ENCODE assay signal across 12 mouse cellular contexts in the genomic region with DNA sequence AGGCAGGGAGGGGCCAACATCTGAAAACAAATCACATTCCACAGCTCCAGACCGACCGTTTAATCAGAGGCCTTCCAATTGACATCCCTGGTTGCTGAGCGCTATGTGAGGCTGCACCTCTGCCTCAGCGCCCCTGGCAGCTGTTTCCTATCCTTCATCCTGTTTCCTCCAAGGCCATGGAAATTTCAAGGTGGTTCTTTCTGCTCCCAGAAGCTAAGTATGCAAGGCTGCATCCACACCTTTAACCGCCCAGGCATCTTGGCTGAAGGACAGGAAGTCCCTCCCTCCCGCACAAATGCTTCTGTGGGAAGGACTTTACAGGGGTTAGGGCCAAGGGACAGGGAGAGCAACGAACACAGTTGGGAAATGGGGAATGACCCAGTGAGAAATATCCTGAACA. TPM values are rescaled to one million over a fixed set of nuclear protein-coding genes. Genes with fewer than 3 reads are reported as not detected.
DNase-seq lines count a peak whose midpoint lies in the region; ATAC-seq and TF ChIP-seq lines count a peak whose summit lies in the region.
"Had no signal": no experiment of that assay in that cellular context is flagged by ENCODE, and none has a peak within 500 bp of the region (broad histone marks: within the 10 kb centered on the region; RNA-seq: fewer than 3 reads in every experiment).

No protein-coding gene starts in this region.

- TF ChIP-seq CTCF in hindbrain, postnatal 0 days (IDR thresholded peaks at IDR 0.05; ENCODE audit: low read depth), result no peak

- H3K9ac ChIP-seq in heart, embryonic 15.5 days, result no peak overlapping the region
- H3K9ac ChIP-seq in hindbrain, postnatal 0 days (replicated peaks; ENCODE audit: low read length), result no peak overlapping the region
- H3K9ac ChIP-seq in forebrain, embryonic 15.5 days (replicated peaks), result no peak overlapping the region
- H3K9ac ChIP-seq: hindbrain, embryonic 14.5 days; limb, embryonic 12.5 days had no signal

- intact Hi-C loops in heart, postnatal 36 days (cut with DNase I), result loop anchor here (2.0 kb wide), 1 partner anchor 23 kb away; no protein-coding TSS in a partner anchor

- no peak overlapping the region for H3K4me2 ChIP-seq in heart, embryonic 15.5 days
- H3K4me2 ChIP-seq in hindbrain, postnatal 0 days (ENCODE audit: low read depth, low read length), result no peak overlapping the region
- H3K4me2 ChIP-seq in forebrain, embryonic 15.5 days (replicated peaks), result no peak overlapping the region
- H3K4me2 ChIP-seq: hindbrain, embryonic 14.5 days; limb, embryonic 12.5 days had no signal

- ATAC-seq in heart, embryonic 15.5 days (replicated peaks; ENCODE audit: insufficient number of reproducible peaks, insufficient read depth, low FRiP score, low read depth), result peak; percentile 54; the same call in 1 of the 2 replicates
- ATAC-seq in hindbrain, postnatal 0 days, result no peak
- ATAC-seq in forebrain, embryonic 15.5 days (replicated peaks), result no peak

- DNase-seq in heart, adult 8-10 months (ENCODE audit: low spot score), result peak; percentile 36
- DNase-seq in heart, postnatal 36 days, result no peak
- DNase-seq in ZHBTc4 (ENCODE audit: low read depth, low spot score), result peak; percentile 64
- peak; percentile 69 for DNase-seq in kidney, postnatal 14 days
- DNase-seq in hindbrain, postnatal 0 days (ENCODE audit: low spot score), result no peak
- DNase-seq in thymus, postnatal 14 days, result no peak
- DNase-seq: gastrocnemius, postnatal 36 days had no signal

- H3K4me3 ChIP-seq in heart, embryonic 15.5 days, result no peak overlapping the region
- no peak overlapping the region for H3K4me3 ChIP-seq in hindbrain, postnatal 0 days (ENCODE audit: low read length)
- no peak overlapping the region for H3K4me3 ChIP-seq in forebrain, embryonic 15.5 days
- H3K4me3 ChIP-seq: limb, embryonic 12.5 days had no signal

- H3K4me1 ChIP-seq in heart, embryonic 15.5 days (replicated peaks), result peaks cover 12% of the 10 kb centered on the region
- H3K4me1 ChIP-seq in hindbrain, postnatal 0 days (ENCODE audit: insufficient read depth, low read length), result no peaks in the 10 kb centered on the region
- no peaks in the 10 kb centered on the region for H3K4me1 ChIP-seq in forebrain, embryonic 15.5 days

- WGBS in heart, embryonic 15.5 days, result 47% methylated on average over 7 of the region's 7 CpGs
- WGBS in hindbrain, postnatal 0 days, result 72% methylated on average over 7 of the region's 7 CpGs
- WGBS in forebrain, embryonic 15.5 days, result 84% methylated on average over 7 of the region's 7 CpGs

- peak overlapping the region; percentile 3; the same call in 1 of the 2 replicates for H3K27ac ChIP-seq in heart, embryonic 15.5 days
- H3K27ac ChIP-seq in hindbrain, postnatal 0 days, result no peak overlapping the region
- no peak overlapping the region for H3K27ac ChIP-seq in forebrain, embryonic 15.5 days (replicated peaks)
- H3K27ac ChIP-seq: hindbrain, embryonic 14.5 days; limb, embryonic 12.5 days; macrophage had no signal

- no peaks in the 10 kb centered on the region for H3K27me3 ChIP-seq in heart, embryonic 15.5 days
- no peaks in the 10 kb centered on the region for H3K27me3 ChIP-seq in hindbrain, postnatal 0 days (ENCODE audit: insufficient read depth, low read length)
- no peaks in the 10 kb centered on the region for H3K27me3 ChIP-seq in forebrain, embryonic 15.5 days
- H3K27me3 ChIP-seq: limb, embryonic 12.5 days had no signal

- no peaks in the 10 kb centered on the region for H3K9me3 ChIP-seq in heart, embryonic 15.5 days (replicated peaks)
- H3K9me3 ChIP-seq in hindbrain, postnatal 0 days (ENCODE audit: low read length), result no peaks in the 10 kb centered on the region
- H3K9me3 ChIP-seq in forebrain, embryonic 15.5 days, result no peaks in the 10 kb centered on the region
- H3K9me3 ChIP-seq: limb, embryonic 12.5 days had no signal

- H3K36me3 ChIP-seq in heart, embryonic 15.5 days, result no peaks in the 10 kb centered on the region
- H3K36me3 ChIP-seq in hindbrain, postnatal 0 days (ENCODE audit: insufficient read depth, low read length), result no peaks in the 10 kb centered on the region
- H3K36me3 ChIP-seq in forebrain, embryonic 15.5 days, result no peaks in the 10 kb centered on the region
- H3K36me3 ChIP-seq: limb, embryonic 12.5 days had no signal

RNA-seq across cellular contexts. Expression of gene Cnksr3, which starts 24.2 kb away (rescaled TPM):
- total RNA-seq in heart, adult 8-10 months (2022), result 10 to 100 TPM; 17.2 to 25.1 (median 23.2) TPM
- total RNA-seq in heart, postnatal 36 days (2021), result 10 to 100 TPM; 22.1 to 35.7 TPM
- 7.1 and 9.0 TPM in 2 replicates for polyA plus RNA-seq in heart, embryonic 15.5 days (2015; fragmentation: Nextera tagmentation; extraction: Ambion mirVana)
- total RNA-seq in hindbrain, postnatal 0 days (2014; rRNA removed), result 8.9 and 9.8 TPM in 2 replicates
- 3.7 and 4.0 TPM in 2 replicates for polyA plus RNA-seq in hindbrain, postnatal 0 days (2015; fragmentation: Nextera tagmentation; extraction: Ambion mirVana)
- 3.1 and 3.5 TPM in 2 replicates for polyA plus RNA-seq in forebrain, embryonic 15.5 days (2015; fragmentation: Nextera tagmentation; extraction: Ambion mirVana)

Comparison
In these comparisons a context has a peak if more than half of its experiments do, and no peak if none do; other contexts are left out.
1. DNase-seq: peak in heart, adult 8-10 months (single experiment), ZHBTc4 (single experiment) and kidney, postnatal 14 days (single experiment); none in heart, postnatal 36 days (0 of 2), hindbrain, postnatal 0 days (single experiment) and thymus, postnatal 14 days (single experiment).